Mouse (Mus musculus) CD4-positive, CD25-positive, alpha-beta regulatory T cell, adult 4 months (primary cell): Measurements from ENCODE around the gene Cit. TPM values are rescaled to one million over a fixed set of nuclear protein-coding genes. Genes with fewer than 3 reads are reported as not detected.

ENCODE experiments used
- ATAC-seq: one replicate; pipeline ENCODE4 v1.8.0; 2017
- polyA plus RNA-seq, 2 experiments: library from polyadenylated mRNA; unstranded; fragments of 100-300 nt; shearing (Covaris generic); gene quantifications; one replicate each; pipeline ENCODE4 v1.2.1; 2017

The Cit gene
- polyA plus RNA-seq, 2 experiments from 2014 or later, result 3.8 to 4.9 TPM

- ATAC-seq, result no peak
Measured at GRCm38 (mm10) chr5:115917960-115918359, 72.9 kb downstream of the Cit start.

- ATAC-seq, result no peak
Measured at GRCm38 (mm10) chr5:115918597-115919351, 73.7 kb downstream of the Cit start.

- ATAC-seq, result no peak
Measured at GRCm38 (mm10) chr5:115921990-115922389, 76.9 kb downstream of the Cit start.

- no peak for ATAC-seq
Measured at GRCm38 (mm10) chr5:115924946-115925345, 79.9 kb downstream of the Cit start.

- no peak for ATAC-seq
Measured at GRCm38 (mm10) chr5:115928786-115929507, 83.9 kb downstream of the Cit start.

GRCm38 (mm10) chr5:115932325-115932724 is 87.2 kb downstream of the Cit start:
- ATAC-seq, result no peak

- ATAC-seq, result no peak
Measured at GRCm38 (mm10) chr5:115936851-115937250, 91.8 kb downstream of the Cit start.

- no peak for ATAC-seq
Measured at GRCm38 (mm10) chr5:115937566-115937965, 92.5 kb downstream of the Cit start.

GRCm38 (mm10) chr5:115938999-115939398 is 93.9 kb downstream of the Cit start:
- ATAC-seq, result peak; percentile 54

- ATAC-seq, result no peak
Measured at GRCm38 (mm10) chr5:115942389-115942788, 97.3 kb downstream of the Cit start.

GRCm38 (mm10) chr5:115944791-115945490 is 99.9 kb downstream of the Cit start:
- no peak for ATAC-seq

GRCm38 (mm10) chr5:115947622-115948353 is 102.7 kb downstream of the Cit start:
- ATAC-seq, result no peak

- ATAC-seq, result no peak
Measured at GRCm38 (mm10) chr5:115950936-115951335, 105.9 kb downstream of the Cit start.

- ATAC-seq, result no peak
Measured at GRCm38 (mm10) chr5:115953173-115953572, 108.1 kb downstream of the Cit start.

- ATAC-seq, result no peak
Measured at GRCm38 (mm10) chr5:115954084-115954483, 109.0 kb downstream of the Cit start.

- ATAC-seq, result no peak
Measured at GRCm38 (mm10) chr5:115954549-115954948, 109.5 kb downstream of the Cit start.

- no peak for ATAC-seq
Measured at GRCm38 (mm10) chr5:115955131-115955530, 110.1 kb downstream of the Cit start.

- ATAC-seq, result no peak
Measured at GRCm38 (mm10) chr5:115956048-115956447, 111.0 kb downstream of the Cit start.

- no peak for ATAC-seq
Measured at GRCm38 (mm10) chr5:115957177-115957576, 112.1 kb downstream of the Cit start.

GRCm38 (mm10) chr5:115958344-115958743 is 113.3 kb downstream of the Cit start:
- ATAC-seq, result no peak

- no peak for ATAC-seq
Measured at GRCm38 (mm10) chr5:115958814-115959213, 113.7 kb downstream of the Cit start.

- ATAC-seq, result no peak
Measured at GRCm38 (mm10) chr5:115961809-115962208, 116.7 kb downstream of the Cit start.

- no peak for ATAC-seq
Measured at GRCm38 (mm10) chr5:115971236-115971635, 126.2 kb downstream of the Cit start.
